Mouse (Mus musculus) cerebellum, adult (tissue): ENCODE results near the gene Sppl2c.

Experiments
- ATAC-seq: cut with Nextera tagmentation; 2 replicates; pipeline ENCODE4 v1.9.2; 2017; ENCODE audit warnings: mild to moderate bottlenecking, moderate library complexity, mixed read lengths; ENCODE audit not compliant: insufficient number of reproducible peaks, low FRiP score, low TSS enrichment

Gene Sppl2c

GRCm38 (mm10) chr11:104235881-104236280, 49.8 kb downstream of the Sppl2c start:
- no peak for ATAC-seq

- ATAC-seq, result peak; percentile 74; the same call in 1 of the 2 replicates
Observed at GRCm38 (mm10) chr11:104237226-104237625, 51.1 kb downstream of the Sppl2c start.

- no peak for ATAC-seq
Observed at GRCm38 (mm10) chr11:104237958-104238747, 52.0 kb downstream of the Sppl2c start.
